Mouse (Mus musculus) brain, embryonic 18.5 days (tissue): ENCODE measurements around the gene Gm20908.
"Not testable (repeated sequence)": the region's sequence is repeated elsewhere in the genome, so short reads cannot be mapped to it uniquely, and the experiment has no call there.

Source experiments
- DNase-seq: peaks from one replicate; pipeline ENCODE4 v3.0.0-alpha.2; 2012; ENCODE audit warnings: low read depth, low spot score

The Gm20908 gene

GRCm38 (mm10) chrY:64472966-64473365, at the start of gene Gm20908:
Gene Gm20908 (plus strand): TSS chrY:64473266.
- not testable (repeated sequence) for DNase-seq
